Mouse (Mus musculus) cortical plate, adult 2 months (tissue): ENCODE measurements around the gene Set.

Experiments used
- CTCF ChIP-seq: fragments of 200-500 bp; IDR thresholded peaks from 2 replicates; pipeline ENCODE4 v1.5.1; 2011; ENCODE audit warnings: mild to moderate bottlenecking, control low read depth, low read length; ENCODE audit not compliant: insufficient read depth; ENCODE audit errors: extremely low read depth
- POLR2A ChIP-seq: fragments of 200-500 bp; IDR thresholded peaks from 2 replicates; pipeline ENCODE4 v1.6.1; 2011; ENCODE audit warnings: mild to moderate bottlenecking, low read length, control low read depth; ENCODE audit not compliant: insufficient read depth; ENCODE audit errors: extremely low read depth

GRCm38 (mm10) chr2:30063791-30064190, 6.6 kb downstream of the Set start:
- TF ChIP-seq POLR2A (no peak), CTCF (no peak)
